Mouse (Mus musculus) stomach, embryonic 15.5 days (tissue): ENCODE measurements around the gene Dspp. TPM values are rescaled to one million over a fixed set of nuclear protein-coding genes. Genes with fewer than 3 reads are reported as not detected.

Experiments used
- ATAC-seq: fragments of 200-750 bp; cut with Nextera tagmentation; 2 replicates; pipeline ENCODE4 v1.8.0; 2017; ENCODE audit warnings: low read depth, moderate number of reproducible peaks, moderate TSS enrichment; ENCODE audit not compliant: insufficient read depth, low FRiP score
- H3K27ac ChIP-seq: fragments of 300-500 bp; sonication (generic); 2 replicates; pipeline ENCODE4 v1.5.1; 2015; ENCODE audit warnings: mild to moderate bottlenecking, inconsistent platforms
- H3K27me3 ChIP-seq: fragments of 300-500 bp; sonication (generic); replicated peaks from 2 replicates; pipeline ENCODE4 v1.6.1; 2015; ENCODE audit warnings: inconsistent platforms
- H3K36me3 ChIP-seq: fragments of 300-500 bp; sonication (generic); 2 replicates; pipeline ENCODE4 v1.6.1; 2015; ENCODE audit warnings: inconsistent platforms
- H3K4me1 ChIP-seq: fragments of 300-500 bp; sonication (generic); 2 replicates; pipeline ENCODE4 v1.6.1; 2015; ENCODE audit warnings: inconsistent platforms
- H3K4me2 ChIP-seq: fragments of 300-500 bp; sonication (generic); 2 replicates; pipeline ENCODE4 v1.6.1; 2015; ENCODE audit warnings: mild to moderate bottlenecking, inconsistent platforms
- H3K4me3 ChIP-seq: fragments of 300-500 bp; sonication (generic); replicated peaks from 2 replicates; pipeline ENCODE4 v1.5.1; 2015; ENCODE audit warnings: inconsistent platforms
- H3K9ac ChIP-seq: fragments of 300-500 bp; sonication (generic); 2 replicates; pipeline ENCODE4 v1.6.1; 2015; ENCODE audit warnings: inconsistent platforms
- H3K9me3 ChIP-seq: fragments of 300-500 bp; sonication (generic); 2 replicates; pipeline ENCODE4 v1.6.1; 2016; ENCODE audit warnings: inconsistent platforms
- WGBS: fragments of 180-500 bp; shearing (Covaris S2); methylation state at CpG from one replicate; pipeline ENCODE4 v1.1.7; 2015; 5-methylcytosine and 5-hydroxymethylcytosine counted together
- polyA plus RNA-seq: library from polyadenylated mRNA; unstranded; fragments of >200 nt; fragmentation: Nextera tagmentation; extraction: Ambion mirVana; gene quantifications from 2 replicates; pipeline ENCODE4 v1.2.1, GENCODE M21; 2015

The Dspp gene
- polyA plus RNA-seq, 1 experiment from 2014 or later: not detected

GRCm38 (mm10) chr5:104202351-104202750 lies 31.8 kb downstream of the Dspp start, which contains the start of gene Dmp1:
Gene Dmp1, plus strand, starts transcription at chr5:104202613.
- 54% methylated on average over 5 of the region's 5 CpGs for WGBS
- no peak within 1 kb of the TSS for H3K4me3 ChIP-seq
- no peak for ATAC-seq
- no peaks in the 10 kb centered on the region for H3K36me3 ChIP-seq
- no peak within 1 kb of the TSS for H3K9ac ChIP-seq
- no peaks in the 10 kb centered on the region for H3K9me3 ChIP-seq
- H3K4me1 ChIP-seq: no peaks in the 10 kb centered on the region
- no peak within 1 kb of the TSS for H3K4me2 ChIP-seq
- H3K27ac ChIP-seq: no peak within 1 kb of the TSS
- H3K27me3 ChIP-seq: no peaks in the 10 kb centered on the region

- WGBS: 78% methylated on average over 11 of the region's 11 CpGs
- H3K4me2 ChIP-seq: no peak overlapping the region
- no peak overlapping the region for H3K27ac ChIP-seq
- ATAC-seq: no peak
- H3K36me3 ChIP-seq: no peaks in the 10 kb centered on the region
- no peaks in the 10 kb centered on the region for H3K9me3 ChIP-seq
- H3K27me3 ChIP-seq: no peaks in the 10 kb centered on the region
- no peak overlapping the region for H3K9ac ChIP-seq
- no peak overlapping the region for H3K4me3 ChIP-seq
- no peaks in the 10 kb centered on the region for H3K4me1 ChIP-seq
These were observed 42.0 kb downstream of the Dspp start for GRCm38 (mm10) chr5:104212531-104212930.

- H3K4me3 ChIP-seq: no peak overlapping the region
- no peaks in the 10 kb centered on the region for H3K4me1 ChIP-seq
- H3K27ac ChIP-seq: no peak overlapping the region
- H3K9ac ChIP-seq: no peak overlapping the region
- no peak; the same call in 1 of the 2 replicates for ATAC-seq
- no peaks in the 10 kb centered on the region for H3K27me3 ChIP-seq
- H3K9me3 ChIP-seq: no peaks in the 10 kb centered on the region
- WGBS: 21% methylated on average over 5 of the region's 5 CpGs
- H3K36me3 ChIP-seq: no peaks in the 10 kb centered on the region
- no peak overlapping the region for H3K4me2 ChIP-seq
These were observed 48.4 kb downstream of the Dspp start for GRCm38 (mm10) chr5:104218926-104219325.

- H3K4me2 ChIP-seq: no peak overlapping the region
- H3K4me3 ChIP-seq: no peak overlapping the region
- no peak overlapping the region for H3K9ac ChIP-seq
- 52% methylated on average over 3 of the region's 3 CpGs for WGBS
- no peaks in the 10 kb centered on the region for H3K27me3 ChIP-seq
- no peak for ATAC-seq
- H3K27ac ChIP-seq: no peak overlapping the region
- H3K4me1 ChIP-seq: no peaks in the 10 kb centered on the region
- no peaks in the 10 kb centered on the region for H3K9me3 ChIP-seq
- no peaks in the 10 kb centered on the region for H3K36me3 ChIP-seq
These were observed 53.8 kb downstream of the Dspp start for GRCm38 (mm10) chr5:104224299-104224698.

- Histone ChIP-seq H3K4me3 (no peak overlapping the region), H3K4me2 (no peak overlapping the region), H3K9me3 (no peaks in the 10 kb centered on the region), H3K27me3 (no peaks in the 10 kb centered on the region), H3K27ac (no peak overlapping the region), H3K4me1 (no peaks in the 10 kb centered on the region), H3K36me3 (no peaks in the 10 kb centered on the region), H3K9ac (no peak overlapping the region)
- ATAC-seq: no peak
These were observed 54.2 kb downstream of the Dspp start for GRCm38 (mm10) chr5:104224750-104225149.

GRCm38 (mm10) chr5:104228497-104228896 lies 58.0 kb downstream of the Dspp start:
- no peak for ATAC-seq
- H3K9me3 ChIP-seq: no peaks in the 10 kb centered on the region
- H3K27ac ChIP-seq: no peak overlapping the region
- H3K4me1 ChIP-seq: no peaks in the 10 kb centered on the region
- WGBS: 50% methylated on average over 1 of the region's 1 CpGs
- H3K27me3 ChIP-seq: no peaks in the 10 kb centered on the region
- H3K4me2 ChIP-seq: no peak overlapping the region
- H3K9ac ChIP-seq: no peak overlapping the region
- H3K4me3 ChIP-seq: no peak overlapping the region
- H3K36me3 ChIP-seq: no peaks in the 10 kb centered on the region

Other genes with a start within 250 kb of the Dspp start
- gene Hsd17b13, start 193.3 kb upstream of the Dspp start, polyA plus RNA-seq: 4.8 and 6.2 TPM in 2 replicates
- gene Hsd17b11, start 148.8 kb upstream of the Dspp start, polyA plus RNA-seq: 6.8 and 7.0 TPM in 2 replicates
- 62.8 and 64.6 TPM in 2 replicates for gene Nudt9, start 124.4 kb upstream of the Dspp start, polyA plus RNA-seq
- gene Gm17660, start 93.1 kb upstream of the Dspp start, polyA plus RNA-seq: not detected in 2 replicates
- gene Sparcl1, start 57.0 kb upstream of the Dspp start, polyA plus RNA-seq: 274 and 291 TPM in 2 replicates
- 0.80 and 0.86 TPM in 2 replicates for gene Dmp1, start 31.9 kb downstream of the Dspp start, polyA plus RNA-seq
- 0.10 and 0.22 TPM in 2 replicates for gene Ibsp, start 128.5 kb downstream of the Dspp start, polyA plus RNA-seq
- gene Mepe, start 154.6 kb downstream of the Dspp start, polyA plus RNA-seq: not detected in 2 replicates